Mouse (Mus musculus) liver, embryonic 14.5 days (tissue): ENCODE measurements at regions not wholly inside any gene's neighbourhood (a gene's known extent, or its start where the extent isn't known, plus 50 kb on each side); places are given as distances from the start of the nearest gene placed in this dataset.

ENCODE experiments used
- CTCF ChIP-seq: IDR thresholded peaks from 2 replicates; pipeline ENCODE4 v1.5.1; 2016; ENCODE audit warnings: antibody characterized with exemption, low read depth, control low read depth
- EP300 ChIP-seq: IDR thresholded peaks from 2 replicates; pipeline ENCODE4 v1.6.1; 2016; ENCODE audit warnings: antibody characterized with exemption, low read depth

- no peak for TF ChIP-seq CTCF
- no peak for TF ChIP-seq EP300
Measured at GRCm38 (mm10) chr9:104474831-104475230, 72.3 kb upstream of the Cpne4 start.
